Mouse (Mus musculus) heart, adult 10 weeks (tissue): ENCODE results near the gene Slc5a6. TPM values are rescaled to one million over a fixed set of nuclear protein-coding genes. Genes with fewer than 3 reads are reported as not detected.

Experiments used
- polyA plus RNA-seq: library from polyadenylated mRNA; stranded (reverse); fragments of 350-450 nt; fragmentation: Illumina TruSeq; extraction: RNeasy Lipid Tissue Mini Kit (QIAGEN cat#74804); gene quantifications from one replicate; pipeline ENCODE4 v1.2.3, GENCODE M21; 2014; ENCODE audit warnings: low read depth, low replicate concordance

The Slc5a6 gene
- 14.1 TPM for polyA plus RNA-seq

GRCm38 (mm10) chr5:31048763-31049641, at the start of gene Slc5a6:
Slc5a6 (minus strand) TSS chr5:31048924.

DNA sequence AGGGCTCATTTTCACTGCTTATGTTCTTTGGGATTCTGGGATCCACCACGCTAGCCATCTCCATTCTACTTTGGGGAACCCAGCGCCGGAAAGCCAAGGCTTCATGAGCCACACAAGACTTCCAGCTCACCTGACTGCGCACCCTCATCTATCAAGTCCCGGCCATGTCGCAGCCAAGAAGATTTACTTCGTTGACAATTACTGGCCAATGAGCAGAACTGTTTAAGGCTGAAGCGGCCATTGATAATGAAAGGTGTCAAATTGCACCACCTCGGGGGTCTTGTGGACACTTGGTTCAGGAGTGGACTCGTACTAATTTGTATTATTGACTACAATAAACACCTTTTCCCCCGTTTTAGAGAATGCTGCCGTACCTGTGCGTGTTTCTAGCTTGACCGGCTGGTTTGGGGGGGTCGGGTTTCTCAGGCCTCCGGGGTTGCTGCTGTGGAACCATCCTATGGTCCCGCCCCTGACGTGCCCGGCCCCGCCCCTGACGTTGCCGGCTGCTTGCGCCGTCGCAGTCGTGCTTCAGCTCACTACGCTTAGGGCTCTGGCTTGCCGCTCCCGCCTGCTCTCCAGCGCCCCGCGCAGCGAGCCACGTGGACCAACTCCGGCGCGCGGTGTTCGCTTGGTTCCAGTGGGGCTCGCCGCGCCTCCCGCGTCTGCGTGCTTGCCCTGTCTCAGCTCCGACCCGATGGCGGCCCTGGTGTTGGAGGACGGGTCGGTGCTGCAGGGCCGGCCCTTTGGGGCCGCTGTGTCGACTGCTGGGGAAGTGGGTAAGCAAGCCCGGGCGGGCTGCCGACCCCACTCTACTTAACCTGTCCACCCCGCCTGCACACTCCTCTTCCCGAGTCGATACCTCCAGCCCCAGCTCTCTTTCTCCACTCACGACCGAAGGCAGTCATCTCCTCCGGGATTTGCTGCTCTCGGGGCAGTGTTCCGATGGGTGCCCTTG, 5.8 kb upstream of the Slc5a6 start, which contains the start of gene Cad:
TSS of gene Cad (plus strand) at position 520 of the 955 bp plus-strand sequence.

GRCm38 (mm10) chr5:31047848-31048762, 619 bp downstream of the Slc5a6 start, which contains the start of gene Atraid:
Atraid (plus strand) TSS chr5:31048312.

Other genes with a start within 250 kb of the Slc5a6 start
- gene Mapre3, start 234.3 kb downstream of the Slc5a6 start, polyA plus RNA-seq = 45.6 TPM
- gene Tmem214, start 180.9 kb downstream of the Slc5a6 start, polyA plus RNA-seq = 39.4 TPM
- gene Agbl5, start 160.2 kb downstream of the Slc5a6 start, polyA plus RNA-seq = 4.8 TPM
- gene Ost4, start 141.1 kb downstream of the Slc5a6 start, polyA plus RNA-seq = 169 TPM
- gene Emilin1, start 135.5 kb downstream of the Slc5a6 start, polyA plus RNA-seq = 27.9 TPM
- 33.0 TPM for gene Khk, start 127.5 kb downstream of the Slc5a6 start, polyA plus RNA-seq
- gene Cgref1, start 103.3 kb downstream of the Slc5a6 start, polyA plus RNA-seq = 1.3 TPM
- 91.3 TPM for gene Preb, start 88.6 kb downstream of the Slc5a6 start, polyA plus RNA-seq
- gene Tcf23, start 80.3 kb downstream of the Slc5a6 start, polyA plus RNA-seq = 2.1 TPM
- 83.6 TPM for gene Atraid, start 612 bp downstream of the Slc5a6 start, polyA plus RNA-seq
- gene Cad, start 5.9 kb upstream of the Slc5a6 start, polyA plus RNA-seq = 12.7 TPM
- gene Dnajc5g, start 57.4 kb upstream of the Slc5a6 start, polyA plus RNA-seq = not detected
- gene Slc30a3, start 59.3 kb upstream of the Slc5a6 start, polyA plus RNA-seq = not detected
- 266 TPM for gene Trim54, start 67.8 kb upstream of the Slc5a6 start, polyA plus RNA-seq
- gene Ucn, start 89.9 kb upstream of the Slc5a6 start, polyA plus RNA-seq = not detected
- 118 TPM for gene Mpv17, start 105.3 kb upstream of the Slc5a6 start, polyA plus RNA-seq
- 1.3 TPM for gene Gm29609, start 131.0 kb upstream of the Slc5a6 start, polyA plus RNA-seq
- gene Gtf3c2, start 131.2 kb upstream of the Slc5a6 start, polyA plus RNA-seq = 43.8 TPM
- gene Snx17, start 144.3 kb upstream of the Slc5a6 start, polyA plus RNA-seq = 62.4 TPM
- 48.9 TPM for gene Eif2b4, start 144.5 kb upstream of the Slc5a6 start, polyA plus RNA-seq
- gene Zfp513, start 153.4 kb upstream of the Slc5a6 start, polyA plus RNA-seq = 10.8 TPM
- 53.4 TPM for gene Ppm1g, start 171.8 kb upstream of the Slc5a6 start, polyA plus RNA-seq
- 106 TPM for gene Nrbp1, start 191.9 kb upstream of the Slc5a6 start, polyA plus RNA-seq
- not detected for gene Gm9970, start 192.3 kb upstream of the Slc5a6 start, polyA plus RNA-seq
- 3.0 TPM for gene Krtcap3, start 202.8 kb upstream of the Slc5a6 start, polyA plus RNA-seq
- 35.3 TPM for gene Ift172, start 242.2 kb upstream of the Slc5a6 start, polyA plus RNA-seq
- gene Fndc4, start 247.2 kb upstream of the Slc5a6 start, polyA plus RNA-seq = 7.4 TPM
- gene Gckr, start 248.5 kb upstream of the Slc5a6 start, polyA plus RNA-seq = not detected